Mouse (Mus musculus): Measurements from ENCODE around the gene Slc12a3.

DNA sequence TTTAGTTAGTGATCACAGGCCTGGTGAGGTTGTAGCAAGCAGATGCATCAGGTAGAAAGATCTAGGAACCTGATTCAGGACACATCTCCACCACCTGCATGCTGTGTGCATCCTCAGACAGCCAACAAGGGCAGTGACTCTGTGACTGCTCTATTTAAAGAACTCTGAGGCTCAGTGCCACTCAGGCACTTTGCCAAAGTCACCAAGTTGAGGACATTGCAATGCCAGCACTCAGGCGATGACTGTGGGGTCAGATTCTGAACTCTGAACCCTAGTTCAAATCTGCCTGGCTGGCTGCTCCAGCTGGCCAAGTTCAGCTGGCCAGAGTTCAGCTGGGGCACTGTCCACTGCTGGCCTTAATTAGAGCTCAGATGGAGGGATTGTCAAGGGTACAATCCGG is 34.9 kb downstream of the Slc12a3 start:
- TF ChIP-seq CTCF (IDR thresholded peaks at IDR 0.05; ENCODE audit: control insufficient read depth, insufficient read depth, insufficient replicate concordance, low read depth, low read length) (no peak), POLR2A (IDR thresholded peaks at IDR 0.05; ENCODE audit: control insufficient read depth, low read depth, low read length) (no peak)

Measured in testis, adult 2 months (tissue).